Mouse (Mus musculus): ENCODE results near the gene Mall. TPM values are rescaled to one million over a fixed set of nuclear protein-coding genes. Genes with fewer than 3 reads are reported as not detected.

The Mall gene
- total and polyA plus RNA-seq, 3 experiments = not detected

GRCm38 (mm10) chr2:127748316-127748715, 18.6 kb upstream of the Mall start:
- no peak for TF ChIP-seq GATA1 (IDR thresholded peaks at IDR 0.05; ENCODE audit: low read depth, low read length)
- TF ChIP-seq SMC3 (IDR thresholded peaks at IDR 0.05; ENCODE audit: low read depth, low read length) = no peak
- TF ChIP-seq ZNF384 (IDR thresholded peaks at IDR 0.05; ENCODE audit: low read depth, low read length) = no peak
- TF ChIP-seq TCF12 (IDR thresholded peaks at IDR 0.05; ENCODE audit: low read depth, low read length) = no peak
- no peak for TF ChIP-seq EP300 (IDR thresholded peaks at IDR 0.05; ENCODE audit: low read depth in 1 of 2, low read length in 2 of 2)
- no peak for TF ChIP-seq MAZ (IDR thresholded peaks at IDR 0.05; ENCODE audit: low read depth, low read length)
- TF ChIP-seq SIN3A (IDR thresholded peaks at IDR 0.05; ENCODE audit: low read length) = no peak
- TF ChIP-seq NRF1 (IDR thresholded peaks at IDR 0.05; ENCODE audit: insufficient read depth, low read depth, low read length, poor library complexity, severe bottlenecking) = no peak
- no peak for TF ChIP-seq UBTF (IDR thresholded peaks at IDR 0.05; ENCODE audit: borderline replicate concordance, insufficient read depth, low read depth, low read length)
- no peak for TF ChIP-seq BHLHE40 (IDR thresholded peaks at IDR 0.05; ENCODE audit: borderline replicate concordance, low read depth, low read length)
- TF ChIP-seq MXI1 (IDR thresholded peaks at IDR 0.05; ENCODE audit: low read depth, low read length) = no peak
- TF ChIP-seq NELFE (IDR thresholded peaks at IDR 0.05; ENCODE audit: low read depth, low read length) = no peak
- TF ChIP-seq ETS1 (IDR thresholded peaks at IDR 0.05; ENCODE audit: low read depth, low read length) = no peak
- no peak for TF ChIP-seq MYB (IDR thresholded peaks at IDR 0.05; ENCODE audit: low read depth, low read length)
- TF ChIP-seq MAX (IDR thresholded peaks at IDR 0.05; ENCODE audit: low read length) = no peak
- no peak for TF ChIP-seq TAL1 (IDR thresholded peaks at IDR 0.05; ENCODE audit: low read length)
- TF ChIP-seq ELF1 (IDR thresholded peaks at IDR 0.05; ENCODE audit: low read depth, low read length) = no peak
- TF ChIP-seq RCOR1 (IDR thresholded peaks at IDR 0.05; ENCODE audit: low read depth, low read length) = no peak
- Histone ChIP-seq H3K4me1 (ENCODE audit: control insufficient read depth in 1 of 2, insufficient read depth in 2 of 2, low read length in 2 of 2) (no peaks in the 10 kb centered on the region), H3K79me2 (ENCODE audit: control insufficient read depth, insufficient read depth, low read length, poor library complexity) (no peaks in the 10 kb centered on the region), H3K9me3 (replicated peaks; ENCODE audit: insufficient read depth, low read length) (no peaks in the 10 kb centered on the region), H3K9ac (ENCODE audit: control insufficient read depth, low read depth, low read length, poor library complexity, severe bottlenecking) (no peak overlapping the region), H3K4me3 (ENCODE audit: control insufficient read depth in 1 of 2, insufficient read depth in 1 of 2, low read depth in 2 of 2, low read length in 2 of 2) (no peak overlapping the region), H3K27ac (ENCODE audit: control insufficient read depth, low read depth, low read length) (no peak overlapping the region), H3K27me3 (ENCODE audit: control insufficient read depth in 1 of 2, insufficient read depth in 2 of 2, low read length in 2 of 2) (no peaks in the 10 kb centered on the region), H3K36me3 (ENCODE audit: control insufficient read depth in 1 of 2, insufficient read depth in 2 of 2, low read length in 2 of 2) (no peaks in the 10 kb centered on the region)
- DNase-seq (ENCODE audit: low read depth, low spot score) = no peak

GRCm38 (mm10) chr2:127742637-127743036, 12.9 kb upstream of the Mall start:
- Histone ChIP-seq H3K4me3 (ENCODE audit: control insufficient read depth in 1 of 2, insufficient read depth in 1 of 2, low read depth in 2 of 2, low read length in 2 of 2) (no peak overlapping the region), H3K79me2 (ENCODE audit: control insufficient read depth, insufficient read depth, low read length, poor library complexity) (no peaks in the 10 kb centered on the region), H3K36me3 (ENCODE audit: control insufficient read depth in 1 of 2, insufficient read depth in 2 of 2, low read length in 2 of 2) (no peaks in the 10 kb centered on the region), H3K27me3 (ENCODE audit: control insufficient read depth in 1 of 2, insufficient read depth in 2 of 2, low read length in 2 of 2) (no peaks in the 10 kb centered on the region), H3K27ac (ENCODE audit: control insufficient read depth, low read depth, low read length) (no peak overlapping the region), H3K9ac (ENCODE audit: control insufficient read depth, low read depth, low read length, poor library complexity, severe bottlenecking) (no peak overlapping the region), H3K9me3 (replicated peaks; ENCODE audit: insufficient read depth, low read length) (no peaks in the 10 kb centered on the region), H3K4me1 (ENCODE audit: control insufficient read depth in 1 of 2, insufficient read depth in 2 of 2, low read length in 2 of 2) (no peaks in the 10 kb centered on the region)
- no peak for DNase-seq (ENCODE audit: low read depth, low spot score)
- TF ChIP-seq HCFC1 (IDR thresholded peaks at IDR 0.05; ENCODE audit: low read depth, low read length) (no peak), TCF12 (IDR thresholded peaks at IDR 0.05; ENCODE audit: low read depth, low read length) (no peak), KAT2A (conservative IDR thresholded peaks at IDR 0.05; ENCODE audit: low read depth, low read length) (no peak), RCOR1 (IDR thresholded peaks at IDR 0.05; ENCODE audit: low read depth, low read length) (no peak), UBTF (IDR thresholded peaks at IDR 0.05; ENCODE audit: borderline replicate concordance, insufficient read depth, low read depth, low read length) (no peak), ZKSCAN1 (IDR thresholded peaks at IDR 0.05; ENCODE audit: low read depth, low read length) (no peak), MAX (IDR thresholded peaks at IDR 0.05; ENCODE audit: low read length) (no peak), USF1 (IDR thresholded peaks at IDR 0.05; ENCODE audit: low read depth, low read length) (no peak), TBP (IDR thresholded peaks at IDR 0.05; ENCODE audit: low read depth, low read length) (no peak), TAL1 (IDR thresholded peaks at IDR 0.05; ENCODE audit: low read length) (no peak)

Measured in MEL (cell line).